Mouse (Mus musculus) layer of hippocampus, adult 8-10 months (tissue): Measurements from ENCODE around the gene Rpgrip1. TPM values are rescaled to one million over a fixed set of nuclear protein-coding genes. Genes with fewer than 3 reads are reported as not detected.

Source experiments
- DNase-seq, 2 experiments: peaks; one replicate each; pipeline ENCODE4 v3.0.0; 2022; ENCODE audit warnings: low spot score in 2 of 2
- total RNA-seq, 4 experiments: library from RNA; stranded (reverse); gene quantifications; 2 replicates each; pipeline ENCODE4 v1.2.4; 2022

Gene Rpgrip1
- total RNA-seq, 4 experiments from 2014 or later, result 1.3 to 3.4 (median 1.7) TPM

GRCm38 (mm10) chr14:52197156-52197878 lies 86.8 kb downstream of the Rpgrip1 start, which contains the start of gene Supt16:
TSS of gene Supt16 (minus strand) at chr14:52197416.
- peak; percentile 54 to 72 for DNase-seq

GRCm38 (mm10) chr14:52198141-52198540 lies 87.6 kb downstream of the Rpgrip1 start:
- no peak for DNase-seq

DNA sequence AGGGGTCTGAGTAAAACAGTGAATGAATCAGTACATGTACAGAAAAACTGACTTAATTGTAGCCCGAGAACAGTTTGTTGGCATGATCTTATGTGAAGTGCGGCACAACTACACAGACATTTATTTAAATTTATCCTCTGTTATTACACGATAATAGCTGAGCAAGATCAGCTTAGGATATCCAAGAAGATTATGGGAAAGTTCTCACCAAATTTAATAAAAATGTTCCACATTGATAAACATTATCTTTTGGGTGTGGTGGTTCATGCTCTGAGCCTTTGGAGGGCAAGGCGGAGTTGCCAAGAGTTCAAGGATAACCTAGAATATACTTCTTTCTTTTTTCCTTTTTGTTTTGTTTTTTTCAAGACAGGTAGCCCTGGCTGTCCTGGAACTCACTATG lies 88.9 kb downstream of the Rpgrip1 start:
- no peak for DNase-seq

Other genes with a start within 250 kb of the Rpgrip1 start
- gene Mettl17, start 225.9 kb upstream of the Rpgrip1 start, total RNA-seq, result 10 to 100 TPM; 29.8 to 51.3 (median 38.8) TPM
- 10 to 100 TPM in 2 of 4 experiments, 1 to 10 TPM in 2; 4.8 to 13.0 (median 8.7) TPM for gene Slc39a2, start 217.8 kb upstream of the Rpgrip1 start, total RNA-seq
- gene Ndrg2, start 196.5 kb upstream of the Rpgrip1 start, total RNA-seq, result 100 to 1,000 TPM; 843 to 941 (median 912) TPM
- not detected for gene Tppp2, start 192.3 kb upstream of the Rpgrip1 start, total RNA-seq
- gene Rnase13, start 187.9 kb upstream of the Rpgrip1 start, total RNA-seq, result not detected
- 10 to 100 TPM; 30.3 to 40.9 (median 34.5) TPM for gene Arhgef40, start 126.0 kb upstream of the Rpgrip1 start, total RNA-seq
- gene Tmem253, start 95.0 kb upstream of the Rpgrip1 start, total RNA-seq, result 1 to 10 TPM in 2 of 4 experiments, under 1 TPM in 2; 0.74 to 1.7 (median 0.91) TPM
- gene Zfp219, start 90.0 kb upstream of the Rpgrip1 start, total RNA-seq, result 10 to 100 TPM; 45.7 to 46.6 (median 45.8) TPM
- gene Olfr221, start 68.2 kb upstream of the Rpgrip1 start, total RNA-seq, result not detected
- 100 to 1,000 TPM; 197 to 271 (median 244) TPM for gene Hnrnpc, start 6.7 kb upstream of the Rpgrip1 start, total RNA-seq
- 10 to 100 TPM; 50.4 to 56.5 (median 55.9) TPM for gene Supt16, start 86.7 kb downstream of the Rpgrip1 start, total RNA-seq
- 100 to 1,000 TPM in 3 of 4 experiments, 10 to 100 TPM in 1; 94.4 to 117 (median 110) TPM for gene Chd8, start 147.1 kb downstream of the Rpgrip1 start, total RNA-seq
- gene Tox4, start 168.4 kb downstream of the Rpgrip1 start, total RNA-seq, result 10 to 100 TPM; 58.5 to 76.8 (median 70.4) TPM
- gene Rab2b, start 168.8 kb downstream of the Rpgrip1 start, total RNA-seq, result 10 to 100 TPM; 33.2 to 41.8 (median 37.8) TPM
- 10 to 100 TPM; 35.5 to 54.7 (median 43.9) TPM for gene Mettl3, start 194.4 kb downstream of the Rpgrip1 start, total RNA-seq
- 10 to 100 TPM; 44.9 to 46.8 (median 45.8) TPM for gene Sall2, start 218.1 kb downstream of the Rpgrip1 start, total RNA-seq
- gene Olfr1513, start 245.7 kb downstream of the Rpgrip1 start, total RNA-seq, result not detected